Mouse (Mus musculus) hindbrain, embryonic 11.5 days (tissue): Measurements from ENCODE around the gene Ccdc162. TPM values are rescaled to one million over a fixed set of nuclear protein-coding genes. Genes with fewer than 3 reads are reported as not detected.

ENCODE experiments used
- ATAC-seq: fragments of 200-750 bp; cut with Nextera tagmentation; 2 replicates; pipeline ENCODE4 v1.8.0; 2017; ENCODE audit warnings: mild to moderate bottlenecking, moderate TSS enrichment, moderate library complexity; ENCODE audit not compliant: low FRiP score
- DNase-seq: peaks from one replicate; pipeline ENCODE4 v3.0.0-alpha.2; 2015; ENCODE audit warnings: low spot score
- H3K27ac ChIP-seq: fragments of 300-500 bp; sonication (generic); 2 replicates; pipeline ENCODE4 v1.5.1; 2014; ENCODE audit warnings: mild to moderate bottlenecking, low read depth, low read length
- H3K27me3 ChIP-seq: fragments of 300-500 bp; sonication (generic); 2 replicates; pipeline ENCODE4 v1.6.1; 2014; ENCODE audit warnings: mild to moderate bottlenecking, low read length, moderate library complexity, mixed read lengths; ENCODE audit not compliant: control insufficient read depth, insufficient read depth
- H3K36me3 ChIP-seq: fragments of 300-500 bp; sonication (generic); 2 replicates; pipeline ENCODE4 v1.6.1; 2014; ENCODE audit warnings: mild to moderate bottlenecking, low read length, moderate library complexity, mixed read lengths; ENCODE audit not compliant: control insufficient read depth, insufficient read depth
- H3K4me1 ChIP-seq: fragments of 300-500 bp; sonication (generic); replicated peaks from 2 replicates; pipeline ENCODE4 v1.6.1; 2014; ENCODE audit warnings: low read length, mixed read lengths; ENCODE audit not compliant: control insufficient read depth, insufficient read depth
- H3K4me2 ChIP-seq: fragments of 300-500 bp; sonication (generic); replicated peaks from 2 replicates; pipeline ENCODE4 v1.6.1; 2014; ENCODE audit warnings: mild to moderate bottlenecking, low read depth, low read length
- H3K4me3 ChIP-seq: fragments of 300-500 bp; sonication (generic); 2 replicates; pipeline ENCODE4 v1.5.1; 2014; ENCODE audit warnings: low read depth, low read length
- H3K9ac ChIP-seq: fragments of 300-500 bp; sonication (generic); 2 replicates; pipeline ENCODE4 v1.6.1; 2014; ENCODE audit warnings: low read depth, low read length
- H3K9me3 ChIP-seq: fragments of 300-500 bp; sonication (generic); 2 replicates; pipeline ENCODE4 v1.6.1; 2016; ENCODE audit warnings: low read length; ENCODE audit not compliant: control insufficient read depth
- WGBS: fragments of 180-500 bp; shearing (Covaris S2); extraction: QIAGEN DNeasy Blood & Tissue Kit; methylation state at CpG from one replicate; pipeline ENCODE4 v1.1.7; 2014; 5-methylcytosine and 5-hydroxymethylcytosine counted together
- polyA plus RNA-seq: library from polyadenylated mRNA; unstranded; fragments of >200 nt; fragmentation: Nextera tagmentation; extraction: Ambion mirVana; gene quantifications from 2 replicates; pipeline ENCODE4 v1.2.1, GENCODE M21; 2014

Gene Ccdc162
- polyA plus RNA-seq, 1 experiment from 2014 or later: 0.74 TPM

DNA sequence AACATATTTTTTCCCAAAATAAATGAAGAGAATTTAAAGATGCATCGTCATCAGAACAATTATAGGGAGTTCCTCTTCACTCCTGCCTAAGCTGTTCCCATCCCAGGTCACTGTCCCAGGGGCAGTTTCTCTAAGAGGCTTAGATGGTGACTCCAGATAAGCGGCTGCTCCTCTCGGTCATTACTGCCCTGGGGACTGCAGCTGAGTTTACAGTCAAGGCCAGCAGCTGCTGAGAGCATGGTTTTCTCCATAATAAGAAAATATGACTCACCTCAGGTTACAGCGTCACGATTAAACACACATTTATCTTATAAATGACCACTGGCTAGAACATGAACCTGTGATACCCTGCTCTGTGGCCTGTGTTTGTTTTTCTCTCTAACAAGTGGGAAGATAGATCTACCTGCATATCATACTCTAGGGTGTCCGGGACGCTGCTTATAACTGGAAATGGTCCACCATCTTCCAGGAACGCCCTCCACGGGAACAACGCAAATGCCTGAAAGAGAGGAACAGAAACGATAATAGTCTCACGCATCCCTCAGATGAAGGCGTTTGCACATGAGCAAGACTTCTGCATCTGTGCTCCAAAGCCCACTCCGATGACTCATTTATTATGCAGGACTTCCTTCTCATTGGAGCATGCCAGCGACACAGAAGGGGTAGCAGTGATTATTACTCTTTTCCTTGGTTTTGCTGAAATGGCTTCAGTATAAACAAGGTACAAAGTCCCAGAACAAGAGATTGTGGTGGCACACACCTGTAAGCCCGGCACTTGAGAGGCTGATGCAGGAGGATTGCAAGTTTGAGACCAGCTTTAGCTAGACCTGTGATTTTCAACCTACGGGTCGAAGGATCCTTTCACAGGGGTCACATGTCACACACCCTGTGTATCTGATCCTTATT, 129.2 kb downstream of the Ccdc162 start:
- Histone ChIP-seq H3K27ac (no peak overlapping the region), H3K4me1 (no peaks in the 10 kb centered on the region), H3K27me3 (no peaks in the 10 kb centered on the region), H3K4me2 (no peak overlapping the region), H3K36me3 (no peaks in the 10 kb centered on the region), H3K9ac (no peak overlapping the region), H3K4me3 (no peak overlapping the region), H3K9me3 (no peaks in the 10 kb centered on the region)
- 88% methylated on average over 18 of the region's 18 CpGs for WGBS
- no peak for DNase-seq
- no peak for ATAC-seq

DNA sequence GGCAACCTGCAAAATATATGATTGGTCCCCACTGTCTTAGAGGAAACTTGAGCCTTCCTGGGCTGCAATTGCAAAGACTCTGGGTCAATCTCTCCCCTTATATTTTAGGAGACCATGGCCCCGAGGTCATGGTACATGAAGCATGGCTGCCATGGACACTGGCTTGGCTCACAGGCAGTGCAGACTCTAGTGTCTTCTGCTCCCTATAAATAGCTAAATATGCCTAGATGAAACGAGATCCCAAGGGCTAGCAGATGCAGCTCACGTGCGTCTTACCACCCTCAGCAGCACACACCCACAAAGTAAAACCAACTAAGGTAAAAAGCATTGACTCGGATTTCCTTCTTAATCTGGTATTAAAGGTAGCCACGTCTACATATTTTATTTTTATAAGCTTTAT, 133.1 kb downstream of the Ccdc162 start:
- DNase-seq (no peak), ATAC-seq (no peak)
- no peak overlapping the region for H3K27ac ChIP-seq
- 56% methylated on average over 6 of the region's 6 CpGs for WGBS
- H3K27me3 ChIP-seq: no peaks in the 10 kb centered on the region
- no peaks in the 10 kb centered on the region for H3K9me3 ChIP-seq
- no peak overlapping the region for H3K9ac ChIP-seq
- H3K4me2 ChIP-seq: no peak overlapping the region
- H3K4me3 ChIP-seq: no peak overlapping the region
- no peaks in the 10 kb centered on the region for H3K36me3 ChIP-seq
- no peaks in the 10 kb centered on the region for H3K4me1 ChIP-seq

DNA sequence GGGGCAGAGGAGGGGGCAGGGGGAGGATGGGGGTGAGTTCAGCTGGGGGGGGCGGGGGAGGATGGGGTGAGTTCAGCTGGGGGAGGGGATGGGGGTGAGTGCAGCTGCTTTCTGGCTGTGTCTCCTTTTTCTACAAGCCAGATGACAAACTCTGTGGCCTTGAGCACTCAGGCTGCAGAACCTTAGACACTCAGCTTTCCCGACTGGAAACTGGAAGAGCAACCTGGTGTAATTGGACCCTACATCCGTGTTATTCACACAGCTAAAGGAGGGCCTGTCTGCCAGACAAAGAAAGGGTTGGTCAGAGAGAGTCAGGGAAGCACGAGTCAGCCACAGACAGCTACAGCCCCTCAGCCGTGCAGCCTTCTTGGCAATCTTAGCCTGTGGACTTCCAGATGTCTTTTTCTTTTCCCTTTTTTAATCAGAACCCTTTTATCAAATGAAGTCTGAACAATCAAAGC, 133.5 kb downstream of the Ccdc162 start:
- Histone ChIP-seq H3K27ac (no peak overlapping the region), H3K9ac (0 out of 2 replicates have a peak overlapping the region, but pooled peaks have one; percentile 15), H3K4me1 (no peaks in the 10 kb centered on the region), H3K4me2 (no peak overlapping the region), H3K36me3 (no peaks in the 10 kb centered on the region), H3K9me3 (no peaks in the 10 kb centered on the region), H3K4me3 (no peak overlapping the region), H3K27me3 (no peaks in the 10 kb centered on the region)
- ATAC-seq (no peak), DNase-seq (peak; percentile 27)
- WGBS: 8% methylated on average over 5 of the region's 5 CpGs

DNA sequence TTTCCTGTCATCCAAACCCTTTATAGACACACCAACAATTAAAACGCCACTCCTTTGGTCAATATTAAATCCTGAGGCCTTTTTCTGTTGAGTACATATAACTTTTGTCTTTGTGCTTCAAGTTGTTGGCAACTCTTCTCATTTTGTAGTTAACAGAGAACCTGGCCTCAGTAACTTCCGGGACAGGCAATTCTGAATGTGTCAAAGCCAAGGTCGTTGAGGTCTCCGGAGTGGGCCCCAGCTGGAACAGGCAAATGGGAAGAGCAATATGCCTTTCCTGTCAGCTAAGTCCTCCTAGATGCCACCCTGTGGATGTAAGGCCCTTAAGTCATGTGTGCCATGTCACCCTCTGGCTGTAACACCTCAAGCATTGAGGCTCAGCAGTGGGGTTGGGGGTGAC, 136.0 kb downstream of the Ccdc162 start:
- Histone ChIP-seq H3K27ac (no peak overlapping the region), H3K36me3 (no peaks in the 10 kb centered on the region), H3K4me3 (no peak overlapping the region), H3K27me3 (no peaks in the 10 kb centered on the region), H3K4me1 (no peaks in the 10 kb centered on the region), H3K4me2 (no peak overlapping the region), H3K9ac (no peak overlapping the region), H3K9me3 (no peaks in the 10 kb centered on the region)
- 82% methylated on average over 4 of the region's 4 CpGs for WGBS
- ATAC-seq: no peak
- no peak for DNase-seq

DNA sequence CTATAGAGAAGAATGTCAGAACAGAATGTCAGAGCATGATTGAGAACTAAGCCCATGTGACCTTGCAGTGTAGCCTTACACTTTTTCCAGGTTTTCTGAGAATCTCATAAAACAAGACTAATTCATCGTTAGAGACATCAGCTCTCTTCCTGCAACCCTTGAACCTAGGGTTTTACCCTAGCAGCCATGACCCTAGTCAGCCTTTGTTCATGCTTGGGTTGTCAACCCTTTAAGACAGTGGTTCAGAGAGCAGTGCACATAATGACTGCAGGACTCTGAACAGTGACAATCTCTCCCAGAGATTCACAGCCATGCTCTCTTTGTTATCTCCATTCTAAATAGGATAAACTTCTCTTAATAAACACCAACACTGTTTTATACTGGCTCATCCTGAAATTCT, 137.9 kb downstream of the Ccdc162 start:
- Histone ChIP-seq H3K9me3 (no peaks in the 10 kb centered on the region), H3K27ac (no peak overlapping the region), H3K27me3 (no peaks in the 10 kb centered on the region), H3K4me3 (no peak overlapping the region), H3K9ac (no peak overlapping the region), H3K36me3 (no peaks in the 10 kb centered on the region), H3K4me2 (no peak overlapping the region), H3K4me1 (no peaks in the 10 kb centered on the region)
- no peak for ATAC-seq
- DNase-seq: no peak
- WGBS: 82% methylated on average over 1 of the region's 1 CpGs

DNA sequence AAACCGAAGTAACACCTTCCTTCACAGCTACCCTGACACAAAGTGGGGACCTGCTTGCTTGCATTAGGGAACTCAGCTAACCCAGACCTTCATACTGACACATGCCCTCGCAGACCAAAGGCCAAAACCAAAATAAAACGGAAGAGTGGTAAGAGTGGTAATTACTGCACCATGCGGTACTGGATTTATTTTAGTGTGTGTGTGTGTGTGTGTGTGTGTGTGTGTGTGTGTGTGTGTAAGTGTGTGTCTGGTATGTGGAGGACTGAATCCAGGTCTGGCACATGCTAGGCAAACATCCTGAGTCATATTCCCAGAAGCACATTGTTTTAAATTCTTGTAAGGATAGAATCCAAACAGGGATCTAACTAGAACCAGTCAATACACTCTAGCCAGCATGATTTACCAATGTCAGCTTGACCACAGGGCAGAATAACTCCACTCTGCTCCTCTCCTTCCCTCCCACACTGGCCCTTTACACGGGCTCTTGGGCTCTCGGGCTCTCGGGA, 140.1 kb downstream of the Ccdc162 start:
- Histone ChIP-seq H3K4me3 (no peak overlapping the region), H3K36me3 (no peaks in the 10 kb centered on the region), H3K9me3 (no peaks in the 10 kb centered on the region), H3K27ac (no peak overlapping the region), H3K4me1 (no peaks in the 10 kb centered on the region), H3K9ac (no peak overlapping the region), H3K27me3 (no peaks in the 10 kb centered on the region), H3K4me2 (no peak overlapping the region)
- ATAC-seq: no peak
- WGBS: 83% methylated on average over 7 of the region's 7 CpGs
- no peak for DNase-seq

DNA sequence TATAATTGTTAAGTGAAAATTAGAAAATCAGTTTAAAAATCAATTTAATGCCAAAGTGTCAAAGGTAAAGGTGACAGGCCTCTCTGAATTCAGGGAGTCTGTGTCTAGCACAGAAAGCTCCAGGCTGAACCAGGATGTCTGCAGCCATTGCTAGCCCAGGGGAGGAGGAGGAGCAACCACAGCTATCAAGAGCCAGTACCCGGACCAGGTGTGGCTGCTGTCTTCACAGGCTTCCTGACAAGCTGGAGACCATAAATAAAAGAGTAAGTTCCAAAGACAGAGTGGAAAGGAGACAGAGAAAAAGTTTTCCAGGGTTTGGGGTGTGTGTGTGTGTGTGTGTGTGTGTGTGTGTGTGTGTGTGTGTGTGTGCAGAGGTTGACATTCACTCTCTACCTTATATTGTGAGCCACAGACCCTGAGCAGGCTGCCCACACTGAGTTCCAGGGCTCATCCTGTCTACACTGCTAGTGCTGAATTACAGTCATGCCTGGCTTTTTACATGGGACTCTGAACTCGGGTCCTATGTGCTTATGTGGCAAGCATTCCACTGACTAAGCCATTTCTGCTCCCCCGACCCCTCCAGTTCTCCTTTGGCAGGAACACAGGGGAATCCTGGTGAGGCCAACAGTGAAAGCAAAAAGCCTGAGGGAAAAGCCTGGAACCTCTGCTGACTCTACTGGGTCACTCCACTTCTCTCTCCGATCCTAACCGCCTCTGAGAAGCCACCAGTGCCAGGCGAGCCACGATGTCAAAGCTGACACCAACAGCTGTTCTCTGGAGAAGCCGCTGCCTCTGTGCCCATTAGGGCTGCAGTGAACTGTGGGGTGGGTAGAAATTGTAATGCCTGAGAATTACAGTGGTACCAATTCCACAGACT, 140.7 kb downstream of the Ccdc162 start:
- Histone ChIP-seq H3K9me3 (no peaks in the 10 kb centered on the region), H3K36me3 (no peaks in the 10 kb centered on the region), H3K4me2 (no peak overlapping the region), H3K4me3 (no peak overlapping the region), H3K9ac (no peak overlapping the region), H3K27me3 (no peaks in the 10 kb centered on the region), H3K27ac (no peak overlapping the region), H3K4me1 (no peaks in the 10 kb centered on the region)
- ATAC-seq: no peak
- DNase-seq: no peak
- WGBS: 74% methylated on average over 8 of the region's 8 CpGs

DNA sequence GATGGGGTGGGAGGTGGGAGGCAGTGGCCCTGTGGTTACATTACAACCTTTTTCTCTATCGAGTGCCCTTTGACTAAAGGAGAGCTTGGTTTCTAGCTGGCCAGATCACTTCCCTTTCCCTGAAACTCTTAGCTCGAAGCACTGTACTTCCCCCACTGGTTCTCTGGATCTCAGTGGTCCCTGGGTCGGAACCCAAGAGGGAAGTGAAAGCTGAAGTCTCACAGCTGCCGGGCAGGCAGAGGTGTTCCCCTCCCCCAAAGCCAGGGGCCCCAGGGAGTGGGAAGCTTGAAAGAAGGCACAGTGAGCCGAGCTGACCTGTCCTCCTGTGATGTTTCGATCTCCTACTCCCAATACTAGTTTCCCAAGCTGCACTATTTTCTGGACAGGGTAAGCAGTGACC, 143.2 kb downstream of the Ccdc162 start:
- no peak overlapping the region for H3K27ac ChIP-seq
- H3K4me3 ChIP-seq: no peak overlapping the region
- WGBS: 26% methylated on average over 6 of the region's 6 CpGs
- no peaks in the 10 kb centered on the region for H3K9me3 ChIP-seq
- no peaks in the 10 kb centered on the region for H3K27me3 ChIP-seq
- ATAC-seq (no peak), DNase-seq (no peak)
- no peak overlapping the region for H3K9ac ChIP-seq
- H3K36me3 ChIP-seq: no peaks in the 10 kb centered on the region
- H3K4me2 ChIP-seq: no peak overlapping the region
- H3K4me1 ChIP-seq: no peaks in the 10 kb centered on the region
